Mouse (Mus musculus): ENCODE measurements around the gene Rxfp1. TPM values are rescaled to one million over a fixed set of nuclear protein-coding genes. Genes with fewer than 3 reads are reported as not detected.

Gene Rxfp1
- not detected for polyA plus RNA-seq (2012; fragmentation: generic; extraction: Trizol)

DNA sequence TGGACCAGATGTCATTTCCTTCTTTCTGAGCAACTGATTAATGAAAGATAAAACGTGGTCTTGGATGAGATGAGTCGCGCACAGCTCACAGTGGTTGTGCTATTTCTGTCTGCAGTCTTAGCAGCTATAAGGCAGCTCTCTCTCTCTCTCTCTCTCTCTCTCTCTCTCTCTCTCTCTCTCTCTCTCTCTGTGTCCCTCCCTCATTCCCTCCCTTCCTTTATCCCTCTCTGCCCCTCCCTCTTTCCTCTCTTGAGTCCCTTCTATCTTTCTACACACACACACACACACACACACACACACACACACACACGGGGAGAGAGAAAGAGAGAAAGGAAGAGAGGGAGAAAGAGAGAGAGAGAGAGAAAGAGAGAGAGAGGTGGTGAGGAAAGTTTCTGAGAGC, at the start of gene Rxfp1:
Gene Rxfp1, minus strand, starts transcription at position 101 of the 400 bp plus-strand sequence.
- H3ac ChIP-seq (ENCODE audit: control insufficient read depth, insufficient read length), result no peak within 1 kb of the TSS
- TF ChIP-seq POLR2AphosphoS2 (IDR thresholded peaks at IDR 0.05; ENCODE audit: insufficient read length, low read depth) (no peak), MYOG (IDR thresholded peaks at IDR 0.05; ENCODE audit: control insufficient read depth in 1 of 3, insufficient read depth in 1 of 3, insufficient read length in 2 of 3, low read depth in 2 of 3) (no peak), REST (IDR thresholded peaks at IDR 0.05; ENCODE audit: insufficient read depth, insufficient read length) (no peak), MAX (IDR thresholded peaks at IDR 0.05; ENCODE audit: low read depth) (no peak), CEBPB (IDR thresholded peaks at IDR 0.05; ENCODE audit: insufficient read depth, poor library complexity, severe bottlenecking) (no peak), TCF3 (IDR thresholded peaks at IDR 0.05; ENCODE audit: insufficient read length, low read depth) (no peak), POLR2A (IDR thresholded peaks at IDR 0.05; ENCODE audit: insufficient read length, low read depth) (no peak), TCF12 (IDR thresholded peaks at IDR 0.05; ENCODE audit: insufficient read depth, poor library complexity, severe bottlenecking) (no peak), SRF (IDR thresholded peaks at IDR 0.05; ENCODE audit: control insufficient read depth, insufficient read length, low read depth) (no peak), MYOD1 (IDR thresholded peaks at IDR 0.05; ENCODE audit: control insufficient read depth in 1 of 3, insufficient read length in 2 of 3, low read depth in 2 of 3) (no peak), E2F4 (IDR thresholded peaks at IDR 0.05; ENCODE audit: insufficient read depth) (no peak), USF1 (IDR thresholded peaks at IDR 0.05; ENCODE audit: low read depth) (no peak)
- no peaks in the 10 kb centered on the region for H3K79me2 ChIP-seq (ENCODE audit: control insufficient read depth, insufficient read depth)
- H3K27me3 ChIP-seq (ENCODE audit: control insufficient read depth, insufficient read depth, insufficient read length), result no peaks in the 10 kb centered on the region
- no peak within 1 kb of the TSS for H3K4me2 ChIP-seq (ENCODE audit: low read depth)
- no peaks in the 10 kb centered on the region for H3K36me3 ChIP-seq (ENCODE audit: control insufficient read depth, insufficient read depth)
- H3K4me3 ChIP-seq, result no peak within 1 kb of the TSS

DNA sequence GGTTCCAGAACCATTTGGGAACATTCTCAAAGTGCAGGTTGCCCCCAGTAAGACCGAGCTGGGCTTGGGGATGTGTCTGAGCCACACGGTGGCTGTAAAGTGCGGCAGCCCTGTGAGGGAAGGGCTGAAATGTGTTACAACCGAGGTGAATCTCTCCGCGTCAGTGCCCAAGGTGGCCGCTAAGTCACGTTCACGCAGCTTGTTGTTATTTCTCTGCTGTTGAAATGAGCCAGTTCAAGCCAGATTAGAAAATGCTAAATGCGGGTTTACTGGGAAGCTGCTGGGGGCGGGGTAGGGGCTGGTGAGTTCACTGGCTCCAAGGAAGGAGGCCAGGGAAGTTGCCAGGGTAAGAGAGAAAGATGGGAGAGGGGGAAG, 46.7 kb upstream of the Rxfp1 start:
- TF ChIP-seq POLR2AphosphoS2 (IDR thresholded peaks at IDR 0.05; ENCODE audit: insufficient read length, low read depth) (no peak), TCF3 (IDR thresholded peaks at IDR 0.05; ENCODE audit: insufficient read length, low read depth) (no peak), POLR2A (IDR thresholded peaks at IDR 0.05; ENCODE audit: insufficient read length, low read depth) (no peak), SRF (IDR thresholded peaks at IDR 0.05; ENCODE audit: control insufficient read depth, insufficient read length, low read depth) (no peak), E2F4 (IDR thresholded peaks at IDR 0.05; ENCODE audit: insufficient read depth) (no peak), TCF12 (IDR thresholded peaks at IDR 0.05; ENCODE audit: insufficient read depth, poor library complexity, severe bottlenecking) (no peak), REST (IDR thresholded peaks at IDR 0.05; ENCODE audit: insufficient read depth, insufficient read length) (no peak), USF1 (IDR thresholded peaks at IDR 0.05; ENCODE audit: low read depth) (no peak), CEBPB (IDR thresholded peaks at IDR 0.05; ENCODE audit: insufficient read depth, poor library complexity, severe bottlenecking) (no peak), MAX (IDR thresholded peaks at IDR 0.05; ENCODE audit: low read depth) (no peak), MYOG (IDR thresholded peaks at IDR 0.05; ENCODE audit: control insufficient read depth in 1 of 3, insufficient read depth in 1 of 3, insufficient read length in 2 of 3, low read depth in 2 of 3) (no peak), MYOD1 (IDR thresholded peaks at IDR 0.05; ENCODE audit: control insufficient read depth in 1 of 3, insufficient read length in 2 of 3, low read depth in 2 of 3) (no peak)
- Histone ChIP-seq H3ac (ENCODE audit: control insufficient read depth, insufficient read length) (no peak overlapping the region), H3K4me2 (ENCODE audit: low read depth) (peak overlapping the region; percentile 30), H3K27me3 (ENCODE audit: control insufficient read depth, insufficient read depth, insufficient read length) (peaks cover 6% of the 10 kb centered on the region), H3K36me3 (ENCODE audit: control insufficient read depth, insufficient read depth) (no peaks in the 10 kb centered on the region), H3K4me3 (no peak overlapping the region), H3K79me2 (ENCODE audit: control insufficient read depth, insufficient read depth) (no peaks in the 10 kb centered on the region)

- TF ChIP-seq POLR2A (IDR thresholded peaks at IDR 0.05; ENCODE audit: insufficient read length, low read depth) (no peak), TCF12 (IDR thresholded peaks at IDR 0.05; ENCODE audit: insufficient read depth, poor library complexity, severe bottlenecking) (no peak), TCF3 (IDR thresholded peaks at IDR 0.05; ENCODE audit: insufficient read length, low read depth) (no peak), SRF (IDR thresholded peaks at IDR 0.05; ENCODE audit: control insufficient read depth, insufficient read length, low read depth) (no peak), CEBPB (IDR thresholded peaks at IDR 0.05; ENCODE audit: insufficient read depth, poor library complexity, severe bottlenecking) (no peak), REST (IDR thresholded peaks at IDR 0.05; ENCODE audit: insufficient read depth, insufficient read length) (no peak), POLR2AphosphoS2 (IDR thresholded peaks at IDR 0.05; ENCODE audit: insufficient read length, low read depth) (no peak), MAX (IDR thresholded peaks at IDR 0.05; ENCODE audit: low read depth) (no peak), E2F4 (IDR thresholded peaks at IDR 0.05; ENCODE audit: insufficient read depth) (no peak), MYOD1 (IDR thresholded peaks at IDR 0.05; ENCODE audit: control insufficient read depth in 1 of 3, insufficient read length in 2 of 3, low read depth in 2 of 3) (no peak), MYOG (IDR thresholded peaks at IDR 0.05; ENCODE audit: control insufficient read depth in 1 of 3, insufficient read depth in 1 of 3, insufficient read length in 2 of 3, low read depth in 2 of 3) (no peak), USF1 (IDR thresholded peaks at IDR 0.05; ENCODE audit: low read depth) (no peak)
- H3ac ChIP-seq (ENCODE audit: control insufficient read depth, insufficient read length), result no peak overlapping the region
- H3K4me2 ChIP-seq (ENCODE audit: low read depth), result peak overlapping the region; percentile 30
- H3K79me2 ChIP-seq (ENCODE audit: control insufficient read depth, insufficient read depth), result no peaks in the 10 kb centered on the region
- peaks cover 6% of the 10 kb centered on the region for H3K27me3 ChIP-seq (ENCODE audit: control insufficient read depth, insufficient read depth, insufficient read length)
- no peaks in the 10 kb centered on the region for H3K36me3 ChIP-seq (ENCODE audit: control insufficient read depth, insufficient read depth)
- no peak overlapping the region for H3K4me3 ChIP-seq
Measured at GRCm38 (mm10) chr3:79783630-79784361, 46.1 kb upstream of the Rxfp1 start.

DNA sequence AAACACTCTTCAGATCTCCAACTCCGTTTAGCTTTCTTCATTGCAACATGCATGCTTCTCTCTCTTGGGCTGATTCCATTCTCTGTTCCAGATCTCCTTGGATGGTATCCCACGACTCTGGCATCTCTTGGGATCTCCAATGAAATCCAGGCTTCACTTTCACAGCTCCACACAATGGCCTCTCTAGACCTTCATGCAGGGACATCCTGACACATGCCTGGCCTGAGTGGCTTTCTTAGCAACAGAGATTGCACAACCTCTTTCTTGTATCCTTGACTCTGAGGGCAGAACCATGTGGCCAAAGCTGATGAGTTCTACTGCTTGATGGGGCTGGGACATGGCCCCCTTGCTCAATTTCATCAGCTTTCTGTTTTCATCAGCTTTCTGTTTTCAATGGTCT, 35.0 kb upstream of the Rxfp1 start:
- H3ac ChIP-seq (ENCODE audit: control insufficient read depth, insufficient read length), result no peak overlapping the region
- no peak overlapping the region for H3K4me2 ChIP-seq (ENCODE audit: low read depth)
- H3K79me2 ChIP-seq (ENCODE audit: control insufficient read depth, insufficient read depth), result no peaks in the 10 kb centered on the region
- no peak overlapping the region for H3K4me3 ChIP-seq
- TF ChIP-seq POLR2AphosphoS2 (IDR thresholded peaks at IDR 0.05; ENCODE audit: insufficient read length, low read depth), result no peak
- TF ChIP-seq CEBPB (IDR thresholded peaks at IDR 0.05; ENCODE audit: insufficient read depth, poor library complexity, severe bottlenecking), result no peak
- no peak for TF ChIP-seq MYOG (IDR thresholded peaks at IDR 0.05; ENCODE audit: control insufficient read depth in 1 of 3, insufficient read depth in 1 of 3, insufficient read length in 2 of 3, low read depth in 2 of 3)
- no peak for TF ChIP-seq TCF3 (IDR thresholded peaks at IDR 0.05; ENCODE audit: insufficient read length, low read depth)
- no peak for TF ChIP-seq USF1 (IDR thresholded peaks at IDR 0.05; ENCODE audit: low read depth)
- no peak for TF ChIP-seq MAX (IDR thresholded peaks at IDR 0.05; ENCODE audit: low read depth)
- TF ChIP-seq SRF (IDR thresholded peaks at IDR 0.05; ENCODE audit: control insufficient read depth, insufficient read length, low read depth), result no peak
- TF ChIP-seq MYOD1 (IDR thresholded peaks at IDR 0.05; ENCODE audit: control insufficient read depth in 1 of 3, insufficient read length in 2 of 3, low read depth in 2 of 3), result no peak
- no peak for TF ChIP-seq POLR2A (IDR thresholded peaks at IDR 0.05; ENCODE audit: insufficient read length, low read depth)
- no peak for TF ChIP-seq E2F4 (IDR thresholded peaks at IDR 0.05; ENCODE audit: insufficient read depth)
- no peak for TF ChIP-seq REST (IDR thresholded peaks at IDR 0.05; ENCODE audit: insufficient read depth, insufficient read length)
- no peak for TF ChIP-seq TCF12 (IDR thresholded peaks at IDR 0.05; ENCODE audit: insufficient read depth, poor library complexity, severe bottlenecking)
- no peaks in the 10 kb centered on the region for H3K36me3 ChIP-seq (ENCODE audit: control insufficient read depth, insufficient read depth)
- no peaks in the 10 kb centered on the region for H3K27me3 ChIP-seq (ENCODE audit: control insufficient read depth, insufficient read depth, insufficient read length)

All from myocyte (in vitro differentiated cells).